Mouse (Mus musculus): ENCODE measurements around the gene Pinlyp.

DNA sequence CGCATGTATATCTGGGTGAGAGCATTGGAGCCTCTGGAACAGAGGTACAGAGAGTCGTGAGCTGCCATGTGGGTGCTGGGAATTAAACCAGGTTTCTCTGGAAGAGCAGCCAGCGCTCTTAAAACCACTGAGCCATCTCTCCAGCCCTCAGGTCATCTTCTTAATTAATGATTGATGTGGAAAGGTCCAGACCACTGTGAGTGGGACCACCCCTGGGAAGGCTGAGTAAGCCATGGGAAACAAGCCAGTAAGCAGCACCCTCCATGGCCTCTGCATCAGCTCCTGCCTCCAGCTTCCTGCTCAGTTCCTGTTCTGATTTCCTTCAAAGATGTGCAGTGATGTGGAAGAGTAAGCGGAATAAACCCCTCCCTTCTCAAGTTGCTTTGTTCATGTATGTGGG is 46.2 kb upstream of the Pinlyp start:
- TF ChIP-seq POLR2A (IDR thresholded peaks at IDR 0.05; ENCODE audit: insufficient read depth, low read depth, low read length), result no peak
- no peak for TF ChIP-seq CTCF (IDR thresholded peaks at IDR 0.05; ENCODE audit: insufficient read depth, low read depth, low read length)
